Mouse (Mus musculus) intestine, embryonic 16.5 days (tissue): ENCODE data around the gene Pld5. TPM values are rescaled to one million over a fixed set of nuclear protein-coding genes. Genes with fewer than 3 reads are reported as not detected.

Experiments
- ATAC-seq: fragments of 200-750 bp; cut with Nextera tagmentation; 2 replicates; pipeline ENCODE4 v1.8.0; 2017; ENCODE audit warnings: moderate TSS enrichment, moderate library complexity
- H3K27ac ChIP-seq: fragments of 300-500 bp; sonication (generic); 2 replicates; pipeline ENCODE4 v1.5.1; 2014; ENCODE audit warnings: mild to moderate bottlenecking, low read length
- H3K27me3 ChIP-seq: fragments of 300-500 bp; sonication (generic); replicated peaks from 2 replicates; pipeline ENCODE4 v1.6.1; 2014; ENCODE audit warnings: low read length, control low read depth, mixed read lengths; ENCODE audit not compliant: control insufficient read depth, insufficient read depth
- H3K36me3 ChIP-seq: fragments of 300-500 bp; sonication (generic); 2 replicates; pipeline ENCODE4 v1.6.1; 2014; ENCODE audit warnings: low read length, control low read depth; ENCODE audit not compliant: control insufficient read depth, insufficient read depth
- H3K4me1 ChIP-seq: fragments of 300-500 bp; sonication (generic); 2 replicates; pipeline ENCODE4 v1.6.1; 2014; ENCODE audit warnings: low read length, control low read depth, mixed read lengths; ENCODE audit not compliant: control insufficient read depth, insufficient read depth
- H3K4me2 ChIP-seq: fragments of 300-500 bp; sonication (generic); 2 replicates; pipeline ENCODE4 v1.6.1; 2014; ENCODE audit warnings: low read depth, low read length, control low read depth
- H3K4me3 ChIP-seq: fragments of 300-500 bp; sonication (generic); 2 replicates; pipeline ENCODE4 v1.5.1; 2014; ENCODE audit warnings: mild to moderate bottlenecking, low read length
- H3K9ac ChIP-seq: fragments of 300-500 bp; sonication (generic); 2 replicates; pipeline ENCODE4 v1.6.1; 2014; ENCODE audit warnings: low read depth, low read length
- H3K9me3 ChIP-seq: fragments of 300-500 bp; sonication (generic); 2 replicates; pipeline ENCODE4 v1.6.1; 2016; ENCODE audit warnings: low read length, control low read depth; ENCODE audit not compliant: control insufficient read depth
- WGBS: fragments of 180-500 bp; shearing (Covaris S2); extraction: QIAGEN DNeasy Blood & Tissue Kit; methylation state at CpG from one replicate; pipeline ENCODE4 v1.1.7; 2014; 5-methylcytosine and 5-hydroxymethylcytosine counted together
- polyA plus RNA-seq: library from polyadenylated mRNA; unstranded; fragments of >200 nt; fragmentation: Nextera tagmentation; extraction: Ambion mirVana; gene quantifications from 2 replicates; pipeline ENCODE4 v1.2.1, GENCODE M21; 2015

Pld5 gene
- polyA plus RNA-seq, 1 experiment from 2014 or later: 0.60 TPM

GRCm38 (mm10) chr1:176115604-176116003 is 159.5 kb downstream of the Pld5 start:
- H3K27ac ChIP-seq: no peak overlapping the region
- no peak overlapping the region for H3K9ac ChIP-seq
- no peaks in the 10 kb centered on the region for H3K4me1 ChIP-seq
- no peak overlapping the region for H3K4me2 ChIP-seq
- no peak for ATAC-seq
- no peaks in the 10 kb centered on the region for H3K27me3 ChIP-seq
- 90% methylated on average over 4 of the region's 4 CpGs for WGBS
- no peaks in the 10 kb centered on the region for H3K36me3 ChIP-seq
- H3K4me3 ChIP-seq: no peak overlapping the region
- no peaks in the 10 kb centered on the region for H3K9me3 ChIP-seq

DNA sequence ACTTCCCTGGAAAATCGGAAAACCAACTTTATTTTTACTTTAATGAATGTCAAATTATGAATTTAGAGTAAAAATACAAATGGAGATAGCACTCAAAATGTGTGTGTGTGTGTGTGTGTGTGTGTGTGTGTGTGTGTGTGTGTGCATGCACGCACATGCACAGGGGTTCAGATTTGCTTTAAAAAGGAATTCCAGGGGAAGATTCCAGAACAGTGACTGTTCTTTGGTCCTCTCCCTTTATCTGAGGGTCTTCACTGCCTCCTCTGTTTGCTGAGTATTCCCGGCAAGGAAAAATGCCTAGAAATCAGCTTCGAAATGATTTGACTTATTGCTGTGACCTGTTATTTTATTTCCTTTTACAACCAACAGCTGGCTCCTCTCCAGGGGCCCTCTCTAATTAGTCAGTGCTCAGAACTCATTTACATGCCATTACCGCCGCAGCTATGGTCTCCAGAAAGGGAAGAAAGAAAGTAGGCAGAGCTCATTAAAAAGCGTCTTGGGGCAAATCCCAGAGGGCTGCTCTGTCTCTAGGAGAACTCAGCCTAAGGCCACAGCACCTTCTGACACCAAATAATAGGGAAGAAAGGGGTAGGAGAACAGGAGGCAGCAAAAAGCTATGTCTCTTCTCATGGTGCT is 176.3 kb downstream of the Pld5 start:
- no peaks in the 10 kb centered on the region for H3K27me3 ChIP-seq
- ATAC-seq: no peak
- no peaks in the 10 kb centered on the region for H3K36me3 ChIP-seq
- WGBS: 36% methylated on average over 7 of the region's 7 CpGs
- no peaks in the 10 kb centered on the region for H3K4me1 ChIP-seq
- no peak overlapping the region for H3K4me3 ChIP-seq
- no peak overlapping the region for H3K9ac ChIP-seq
- no peak overlapping the region for H3K4me2 ChIP-seq
- H3K27ac ChIP-seq: no peak overlapping the region
- no peaks in the 10 kb centered on the region for H3K9me3 ChIP-seq

GRCm38 (mm10) chr1:176092119-176092518 is 183.0 kb downstream of the Pld5 start:
- no peaks in the 10 kb centered on the region for H3K27me3 ChIP-seq
- WGBS: 63% methylated on average over 2 of the region's 2 CpGs
- no peaks in the 10 kb centered on the region for H3K4me1 ChIP-seq
- no peak overlapping the region for H3K4me3 ChIP-seq
- no peaks in the 10 kb centered on the region for H3K36me3 ChIP-seq
- H3K9me3 ChIP-seq: no peaks in the 10 kb centered on the region
- H3K9ac ChIP-seq: no peak overlapping the region
- no peak for ATAC-seq
- H3K27ac ChIP-seq: no peak overlapping the region
- H3K4me2 ChIP-seq: no peak overlapping the region

DNA sequence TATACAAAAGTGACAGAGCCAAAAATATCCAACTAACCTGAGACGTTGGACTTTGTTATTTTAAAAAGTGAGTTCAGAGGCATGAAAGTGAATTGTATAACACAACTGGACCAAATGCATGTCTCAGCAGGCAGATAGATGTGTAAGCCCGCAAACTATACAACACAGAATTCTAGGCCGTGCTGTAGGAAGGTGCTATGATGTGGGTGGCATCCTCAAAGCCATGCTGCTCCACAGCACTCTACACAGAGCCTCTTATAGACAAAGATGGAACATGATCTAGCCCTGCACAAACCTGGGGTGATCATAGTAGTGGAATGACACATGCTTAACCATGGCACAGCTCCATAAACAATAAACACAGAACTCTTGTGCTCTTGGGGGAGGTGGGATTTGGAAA is 185.7 kb downstream of the Pld5 start:
- 89% methylated on average over 3 of the region's 3 CpGs for WGBS
- Histone ChIP-seq H3K27me3 (no peaks in the 10 kb centered on the region), H3K9me3 (no peaks in the 10 kb centered on the region)

DNA sequence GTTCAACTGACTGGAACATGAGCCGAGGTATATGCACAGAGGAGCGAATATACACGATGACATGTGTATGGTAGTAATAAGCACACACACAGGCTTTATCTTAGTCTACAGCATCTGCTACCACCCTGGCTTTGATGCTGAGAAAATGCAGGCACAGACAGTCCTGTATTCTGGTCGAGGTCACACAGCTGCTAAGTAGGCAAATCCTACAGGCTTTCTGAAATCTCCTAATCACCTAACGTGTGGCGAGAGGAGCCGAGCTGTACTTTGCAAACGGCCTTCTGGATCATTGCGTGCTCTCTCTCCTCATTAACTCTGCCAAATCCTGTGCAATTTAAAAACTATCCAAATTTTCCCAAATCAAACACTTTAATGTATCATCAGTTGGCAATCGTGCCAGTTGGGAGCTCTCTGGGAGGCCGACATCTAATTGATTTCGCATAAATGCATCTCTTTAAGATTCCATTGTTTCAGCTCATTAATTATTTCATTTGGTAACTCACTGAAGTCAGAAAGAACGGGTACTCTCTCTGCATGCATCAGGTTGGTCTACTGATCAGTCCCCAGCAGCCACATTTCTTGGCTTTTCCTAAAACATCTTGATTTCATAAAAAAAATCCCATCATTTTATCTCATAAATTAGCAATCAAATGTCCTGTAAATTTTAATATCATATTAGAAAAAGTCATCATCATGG is 189.0 kb downstream of the Pld5 start:
- H3K27me3 ChIP-seq: no peaks in the 10 kb centered on the region
- no peak overlapping the region for H3K27ac ChIP-seq
- H3K36me3 ChIP-seq: no peaks in the 10 kb centered on the region
- H3K4me2 ChIP-seq: no peak overlapping the region
- no peaks in the 10 kb centered on the region for H3K4me1 ChIP-seq
- 75% methylated on average over 13 of the region's 13 CpGs for WGBS
- no peaks in the 10 kb centered on the region for H3K9me3 ChIP-seq
- no peak overlapping the region for H3K4me3 ChIP-seq
- H3K9ac ChIP-seq: no peak overlapping the region
- ATAC-seq: no peak

More for the DNA sequence above, 185.7 kb downstream of the Pld5 start:
- Histone ChIP-seq H3K9ac (no peak overlapping the region), H3K4me1 (no peaks in the 10 kb centered on the region), H3K4me2 (no peak overlapping the region), H3K4me3 (no peak overlapping the region), H3K36me3 (no peaks in the 10 kb centered on the region), H3K27ac (no peak overlapping the region)
- ATAC-seq: no peak

- WGBS: 31% methylated on average over 4 of the region's 4 CpGs
Observed at GRCm38 (mm10) chr1:176082306-176082705, 192.8 kb downstream of the Pld5 start.

GRCm38 (mm10) chr1:176080969-176081368 is 194.1 kb downstream of the Pld5 start:
- no peaks in the 10 kb centered on the region for H3K4me1 ChIP-seq
- H3K36me3 ChIP-seq: no peaks in the 10 kb centered on the region
- no peak overlapping the region for H3K27ac ChIP-seq
- no peak overlapping the region for H3K4me3 ChIP-seq
- no peaks in the 10 kb centered on the region for H3K9me3 ChIP-seq
- no peak overlapping the region for H3K9ac ChIP-seq
- no peak overlapping the region for H3K4me2 ChIP-seq
- ATAC-seq: no peak
- 65% methylated on average over 2 of the region's 2 CpGs for WGBS
- no peaks in the 10 kb centered on the region for H3K27me3 ChIP-seq

More at GRCm38 (mm10) chr1:176082306-176082705, 192.8 kb downstream of the Pld5 start:
- Histone ChIP-seq H3K4me3 (no peak overlapping the region), H3K4me2 (no peak overlapping the region), H3K9me3 (no peaks in the 10 kb centered on the region), H3K9ac (no peak overlapping the region), H3K4me1 (no peaks in the 10 kb centered on the region), H3K27me3 (no peaks in the 10 kb centered on the region), H3K36me3 (no peaks in the 10 kb centered on the region), H3K27ac (no peak overlapping the region)
- ATAC-seq: no peak

DNA sequence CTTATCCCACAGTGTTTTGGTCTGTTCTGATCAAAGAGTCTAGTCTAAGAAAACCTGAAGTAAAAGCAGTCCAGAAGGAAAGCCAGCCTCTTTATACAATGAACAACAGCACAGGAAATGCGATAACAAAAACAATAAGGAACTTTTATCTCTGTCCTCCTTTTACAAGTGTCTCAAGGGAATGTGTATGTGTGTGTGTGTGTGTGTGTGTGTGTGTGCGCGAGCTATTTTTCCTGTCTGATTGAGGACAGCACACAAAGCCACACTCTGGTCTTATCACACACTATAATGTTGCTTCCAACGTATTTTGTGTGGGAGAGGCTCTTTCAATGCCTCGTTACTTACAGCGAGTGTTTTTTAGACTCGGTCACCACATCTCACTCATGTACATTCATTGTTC is 196.7 kb downstream of the Pld5 start:
- Histone ChIP-seq H3K4me3 (no peak overlapping the region), H3K27ac (no peak overlapping the region), H3K9ac (no peak overlapping the region), H3K4me1 (no peaks in the 10 kb centered on the region), H3K9me3 (no peaks in the 10 kb centered on the region), H3K27me3 (no peaks in the 10 kb centered on the region), H3K36me3 (no peaks in the 10 kb centered on the region), H3K4me2 (no peak overlapping the region)
- ATAC-seq: no peak
- 88% methylated on average over 7 of the region's 7 CpGs for WGBS

- no peak for ATAC-seq
- Histone ChIP-seq H3K9ac (no peak overlapping the region), H3K4me2 (no peak overlapping the region), H3K27me3 (no peaks in the 10 kb centered on the region), H3K27ac (no peak overlapping the region), H3K9me3 (no peaks in the 10 kb centered on the region), H3K36me3 (no peaks in the 10 kb centered on the region), H3K4me3 (no peak overlapping the region), H3K4me1 (no peaks in the 10 kb centered on the region)
Observed at GRCm38 (mm10) chr1:176076799-176077198, 198.3 kb downstream of the Pld5 start.

DNA sequence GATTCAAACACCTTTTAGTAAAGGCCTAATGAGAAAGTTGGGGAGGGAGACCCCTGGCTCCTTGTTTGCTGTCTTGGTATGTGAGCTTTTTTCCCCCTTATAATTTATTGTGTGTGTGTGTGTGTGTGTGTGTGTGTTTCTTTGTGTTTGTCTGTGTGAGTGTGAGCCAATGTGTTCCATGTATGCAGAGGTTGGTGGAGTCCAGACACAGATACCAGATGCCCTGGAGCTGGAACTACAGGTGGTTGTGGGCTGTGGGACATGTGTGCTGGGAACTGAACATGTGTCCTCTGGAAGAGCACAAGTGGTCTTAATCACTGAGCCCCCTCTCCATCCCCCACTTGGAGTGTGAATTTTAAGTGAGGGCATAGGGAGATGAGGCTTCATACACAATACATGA is 199.3 kb downstream of the Pld5 start:
- Histone ChIP-seq H3K9me3 (no peaks in the 10 kb centered on the region), H3K4me1 (no peaks in the 10 kb centered on the region), H3K4me2 (no peak overlapping the region), H3K4me3 (no peak overlapping the region), H3K36me3 (no peaks in the 10 kb centered on the region), H3K27me3 (no peaks in the 10 kb centered on the region), H3K27ac (no peak overlapping the region), H3K9ac (no peak overlapping the region)
- no peak for ATAC-seq
